Mouse (Mus musculus) heart, postnatal 0 days (tissue): Measurements from ENCODE around the gene Vwa3b.

Experiments used
- CTCF ChIP-seq: IDR thresholded peaks from 2 replicates; pipeline ENCODE4 v1.5.1; 2016; ENCODE audit warnings: antibody characterized with exemption, control low read depth, low read depth
- EP300 ChIP-seq: IDR thresholded peaks from 2 replicates; pipeline ENCODE4 v1.6.1; 2016; ENCODE audit warnings: antibody characterized with exemption, low read depth

DNA sequence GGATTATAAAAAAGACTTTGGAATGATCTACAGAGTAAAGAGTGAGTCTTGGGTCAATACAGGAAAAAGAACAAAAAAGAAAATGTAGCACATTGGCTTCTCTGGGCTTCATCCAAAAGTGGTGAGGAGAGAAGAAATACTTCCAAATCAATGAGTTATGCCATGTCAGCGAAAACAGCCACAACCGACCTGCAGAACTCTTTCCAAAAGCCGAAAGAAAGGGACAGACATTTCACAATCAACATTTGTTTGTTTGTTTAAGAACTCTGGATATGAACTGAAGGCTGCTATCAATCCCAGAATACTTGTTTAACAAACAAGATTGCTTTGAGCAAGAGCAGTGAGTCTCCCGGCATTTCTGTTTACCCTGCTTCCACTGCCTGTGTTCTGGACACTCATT is 49.6 kb upstream of the Vwa3b start:
- TF ChIP-seq CTCF (no peak), EP300 (no peak)
